Mouse (Mus musculus): ENCODE measurements around the gene Ak5. TPM values are rescaled to one million over a fixed set of nuclear protein-coding genes. Genes with fewer than 3 reads are reported as not detected.

Gene Ak5
- polyA plus RNA-seq, 1 experiment from 2014 or later, result 24.4 TPM

DNA sequence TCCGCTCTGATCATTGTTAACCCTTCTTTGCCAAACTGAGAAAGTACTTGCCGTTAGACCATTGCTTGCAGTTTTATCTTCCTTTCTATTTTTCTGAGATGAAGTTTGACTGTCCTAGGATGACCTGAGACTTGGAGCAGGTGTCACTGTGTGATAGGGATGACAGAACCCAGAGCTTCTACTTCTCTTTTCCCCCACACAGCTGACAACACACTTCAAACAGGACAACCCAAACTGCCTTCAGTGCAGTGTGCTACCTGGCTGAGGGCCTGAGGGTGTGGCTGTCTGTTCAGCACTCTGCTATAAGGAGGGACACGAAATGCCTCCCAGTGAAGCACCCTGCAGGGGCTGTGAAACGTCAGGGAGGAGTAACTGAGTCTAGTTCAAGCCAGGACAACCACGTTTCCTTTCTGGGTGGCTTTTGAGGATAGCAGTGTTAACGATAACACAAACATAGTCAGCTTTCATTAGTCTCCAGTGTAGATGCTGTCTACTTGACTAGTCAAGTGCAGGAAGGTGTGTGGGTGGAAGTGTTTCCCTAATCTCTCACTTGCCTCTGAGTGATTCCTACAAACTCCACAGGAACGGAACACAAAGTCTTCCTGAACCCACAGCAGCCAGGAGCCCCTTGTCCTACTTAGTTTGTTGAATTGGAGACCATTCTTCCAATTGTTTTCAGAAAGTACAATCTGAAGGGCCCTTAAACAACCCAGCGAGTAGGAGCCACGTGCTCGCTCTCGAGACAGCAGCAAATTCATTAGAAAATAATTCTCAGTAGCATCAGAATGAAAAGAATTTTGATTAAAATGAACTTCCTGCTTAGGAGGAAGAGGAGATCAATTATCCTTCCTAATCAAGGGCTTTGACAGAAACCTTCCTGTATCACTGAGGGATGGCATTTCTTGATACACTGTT is 138.8 kb downstream of the Ak5 start:
- Histone ChIP-seq H3K9me3 (replicated peaks) (no peaks in the 10 kb centered on the region), H3K4me3 (replicated peaks) (no peak overlapping the region), H3K36me3 (no peaks in the 10 kb centered on the region), H3K4me1 (no peaks in the 10 kb centered on the region), H3K27me3 (replicated peaks) (no peaks in the 10 kb centered on the region; the same call in 1 of the 2 replicates), H3K9ac (replicated peaks) (no peak overlapping the region), H3K27ac (replicated peaks) (no peak overlapping the region), H3K4me2 (no peak overlapping the region)
- 73% methylated on average over 11 of the region's 11 CpGs for WGBS
- ATAC-seq (ENCODE audit: low FRiP score), result no peak

DNA sequence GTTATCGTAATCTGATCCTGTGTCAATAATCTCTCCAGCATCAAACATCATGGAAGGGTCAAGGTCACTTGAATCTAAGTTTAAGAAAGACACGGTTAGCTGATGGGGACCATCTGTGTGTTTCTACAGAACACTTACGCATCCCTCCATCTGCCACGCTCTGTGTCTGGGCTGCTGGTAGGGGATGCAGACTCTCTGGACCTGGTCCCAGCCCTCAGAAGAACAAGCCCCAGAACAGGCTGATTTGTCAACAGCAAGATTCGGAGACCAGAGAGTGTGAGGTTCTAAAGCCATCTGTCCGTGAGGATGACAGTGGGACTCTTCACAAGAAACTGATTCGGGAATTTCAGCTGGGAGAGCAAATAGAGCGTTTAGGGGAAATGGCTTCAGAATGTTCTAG is 141.4 kb downstream of the Ak5 start:
- no peak overlapping the region for H3K4me2 ChIP-seq
- H3K27me3 ChIP-seq (replicated peaks), result no peaks in the 10 kb centered on the region; the same call in 1 of the 2 replicates
- no peaks in the 10 kb centered on the region for H3K4me1 ChIP-seq
- no peak overlapping the region for H3K9ac ChIP-seq (replicated peaks)
- no peaks in the 10 kb centered on the region for H3K9me3 ChIP-seq (replicated peaks)
- no peak overlapping the region for H3K4me3 ChIP-seq (replicated peaks)
- H3K27ac ChIP-seq (replicated peaks), result no peak overlapping the region
- ATAC-seq (ENCODE audit: low FRiP score), result no peak
- H3K36me3 ChIP-seq, result no peaks in the 10 kb centered on the region
- WGBS, result 93% methylated on average over 8 of the region's 8 CpGs

DNA sequence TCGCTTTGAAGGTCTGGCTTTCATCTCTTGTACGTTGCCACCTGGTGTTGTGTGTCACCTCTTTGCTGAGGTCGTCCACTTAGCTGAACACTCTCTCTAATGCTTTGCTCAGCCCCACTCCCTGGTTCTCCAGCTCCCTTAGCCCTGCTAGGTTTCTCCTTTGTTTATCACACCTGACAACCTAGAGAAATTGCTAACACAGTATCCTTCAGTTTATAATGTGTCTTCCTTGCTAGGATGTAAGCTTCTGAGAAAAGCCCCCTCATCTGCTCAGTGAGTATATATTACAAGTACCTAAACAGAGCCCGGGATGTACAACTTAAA is 144.9 kb downstream of the Ak5 start:
- Histone ChIP-seq H3K27me3 (replicated peaks) (no peaks in the 10 kb centered on the region), H3K4me3 (replicated peaks) (no peak overlapping the region), H3K27ac (replicated peaks) (no peak overlapping the region), H3K36me3 (no peaks in the 10 kb centered on the region), H3K4me1 (no peaks in the 10 kb centered on the region), H3K9me3 (replicated peaks) (no peaks in the 10 kb centered on the region), H3K4me2 (no peak overlapping the region), H3K9ac (replicated peaks) (no peak overlapping the region)
- 81% methylated on average over 4 of the region's 4 CpGs for WGBS
- no peak for ATAC-seq (ENCODE audit: low FRiP score)

DNA sequence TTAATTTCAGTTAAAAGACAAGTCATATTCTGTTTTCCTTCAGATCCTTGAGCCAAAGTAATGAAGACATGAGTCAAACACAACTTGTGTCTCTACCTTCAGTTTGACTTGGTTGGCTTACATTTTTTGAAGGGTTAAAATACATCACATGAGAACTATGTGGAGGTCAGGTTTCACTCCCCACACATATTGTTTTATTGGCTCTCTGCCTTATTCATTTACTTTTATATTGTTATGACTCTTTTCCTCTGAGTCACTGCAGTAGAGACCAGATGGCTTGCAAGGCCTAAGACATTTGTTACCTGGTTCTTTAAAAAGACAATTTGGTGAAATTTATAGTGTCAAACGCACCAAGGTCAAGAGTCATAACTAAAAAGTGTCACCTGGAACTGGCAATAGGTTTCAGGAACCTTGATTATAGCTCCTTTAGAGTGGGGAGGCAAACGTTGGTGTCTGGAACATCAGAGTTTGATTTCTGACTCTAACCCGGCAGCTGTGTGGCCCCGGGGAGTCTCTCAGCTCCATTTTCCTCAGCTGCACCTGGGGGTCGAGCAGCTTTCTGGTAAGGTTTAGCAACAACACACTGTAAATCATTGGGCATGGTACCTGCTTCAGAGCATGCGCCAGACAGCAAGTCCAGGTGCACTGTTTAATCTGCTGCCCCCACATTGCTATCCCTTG is 145.4 kb downstream of the Ak5 start:
- no peak for ATAC-seq (ENCODE audit: low FRiP score)

DNA sequence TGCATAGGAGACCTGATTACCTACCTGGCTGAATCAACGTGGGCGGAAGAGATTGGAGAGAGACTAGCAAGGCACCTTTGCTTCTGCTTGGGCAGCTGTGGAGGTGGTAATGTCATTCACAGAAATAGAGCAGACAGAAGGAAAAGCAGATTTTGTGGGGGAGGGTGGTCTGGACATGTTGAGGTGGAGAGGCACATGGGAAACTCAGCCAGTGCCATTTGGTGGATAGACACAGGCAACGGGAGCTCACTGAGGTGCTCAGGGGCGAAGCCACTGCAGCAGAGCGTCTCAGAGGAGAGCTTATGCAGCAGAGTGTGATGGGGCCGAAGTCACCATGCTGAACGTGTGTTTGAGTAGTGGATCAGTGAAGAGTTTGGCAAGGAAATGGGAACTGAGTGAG is 147.1 kb downstream of the Ak5 start:
- Histone ChIP-seq H3K9ac (replicated peaks) (no peak overlapping the region), H3K4me2 (no peak overlapping the region), H3K4me3 (replicated peaks) (no peak overlapping the region), H3K4me1 (peaks cover 6% of the 10 kb centered on the region; the same call in 1 of the 2 replicates), H3K9me3 (replicated peaks) (no peaks in the 10 kb centered on the region), H3K27me3 (replicated peaks) (no peaks in the 10 kb centered on the region), H3K36me3 (no peaks in the 10 kb centered on the region), H3K27ac (replicated peaks) (no peak overlapping the region)
- 89% methylated on average over 7 of the region's 7 CpGs for WGBS
- no peak for ATAC-seq (ENCODE audit: low FRiP score)

More for the DNA sequence above, 145.4 kb downstream of the Ak5 start:
- Histone ChIP-seq H3K36me3 (no peaks in the 10 kb centered on the region), H3K9ac (replicated peaks) (no peak overlapping the region), H3K4me3 (replicated peaks) (no peak overlapping the region), H3K9me3 (replicated peaks) (no peaks in the 10 kb centered on the region), H3K4me2 (no peak overlapping the region), H3K4me1 (no peaks in the 10 kb centered on the region), H3K27ac (replicated peaks) (no peak overlapping the region), H3K27me3 (replicated peaks) (no peaks in the 10 kb centered on the region)
- 74% methylated on average over 6 of the region's 6 CpGs for WGBS

DNA sequence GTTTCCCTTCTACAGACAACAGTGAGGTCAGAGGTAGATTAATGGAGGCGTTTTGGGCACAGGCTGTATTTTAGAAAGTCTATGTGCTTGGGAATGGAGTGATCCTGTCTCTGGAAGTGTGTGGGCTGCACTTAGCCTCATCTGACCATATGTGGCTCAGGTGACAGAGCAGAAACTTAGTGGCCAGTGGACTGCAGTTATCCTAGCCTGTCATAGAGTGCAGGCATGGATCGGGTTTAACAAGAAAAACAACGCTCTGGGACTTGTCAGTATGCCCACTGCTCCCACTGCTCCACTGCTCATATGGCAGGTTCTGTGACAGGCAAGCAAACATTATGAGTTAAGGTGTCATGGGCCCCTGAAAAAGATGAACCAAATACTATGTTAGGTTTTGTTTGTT is 148.1 kb downstream of the Ak5 start:
- H3K27me3 ChIP-seq (replicated peaks), result no peaks in the 10 kb centered on the region
- no peaks in the 10 kb centered on the region for H3K36me3 ChIP-seq
- 88% methylated on average over 3 of the region's 3 CpGs for WGBS
- no peaks in the 10 kb centered on the region for H3K9me3 ChIP-seq (replicated peaks)
- H3K4me3 ChIP-seq (replicated peaks), result no peak overlapping the region
- H3K4me2 ChIP-seq, result no peak overlapping the region
- H3K27ac ChIP-seq (replicated peaks), result no peak overlapping the region
- H3K4me1 ChIP-seq, result peaks cover 11% of the 10 kb centered on the region
- ATAC-seq (ENCODE audit: low FRiP score), result no peak
- H3K9ac ChIP-seq (replicated peaks), result no peak overlapping the region

DNA sequence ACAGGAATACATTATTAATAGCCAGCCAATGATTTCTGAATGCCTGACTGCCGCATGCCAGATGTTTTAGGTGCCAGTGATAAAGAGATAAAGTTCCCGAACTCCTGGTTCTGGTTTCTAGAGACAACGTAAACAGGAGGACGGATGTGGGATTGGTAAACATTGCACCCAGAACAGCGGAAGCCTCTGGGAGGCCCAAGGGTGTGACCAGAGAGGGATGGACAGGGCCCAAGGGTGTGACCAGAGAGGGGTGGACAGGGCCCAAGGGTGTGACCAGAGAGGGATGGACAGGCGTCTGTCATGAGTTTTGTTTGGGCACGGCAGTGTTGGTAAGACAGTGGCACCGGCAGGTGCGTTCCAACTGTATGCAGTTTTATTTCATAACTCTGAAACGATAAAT is 148.6 kb downstream of the Ak5 start:
- no peaks in the 10 kb centered on the region for H3K9me3 ChIP-seq (replicated peaks)
- no peak overlapping the region for H3K27ac ChIP-seq (replicated peaks)
- ATAC-seq (ENCODE audit: low FRiP score), result no peak
- no peak overlapping the region for H3K9ac ChIP-seq (replicated peaks)
- peaks cover 13% of the 10 kb centered on the region for H3K4me1 ChIP-seq
- H3K27me3 ChIP-seq (replicated peaks), result no peaks in the 10 kb centered on the region
- 89% methylated on average over 10 of the region's 10 CpGs for WGBS
- H3K4me2 ChIP-seq, result no peak overlapping the region
- H3K36me3 ChIP-seq, result no peaks in the 10 kb centered on the region
- H3K4me3 ChIP-seq (replicated peaks), result no peak overlapping the region

DNA sequence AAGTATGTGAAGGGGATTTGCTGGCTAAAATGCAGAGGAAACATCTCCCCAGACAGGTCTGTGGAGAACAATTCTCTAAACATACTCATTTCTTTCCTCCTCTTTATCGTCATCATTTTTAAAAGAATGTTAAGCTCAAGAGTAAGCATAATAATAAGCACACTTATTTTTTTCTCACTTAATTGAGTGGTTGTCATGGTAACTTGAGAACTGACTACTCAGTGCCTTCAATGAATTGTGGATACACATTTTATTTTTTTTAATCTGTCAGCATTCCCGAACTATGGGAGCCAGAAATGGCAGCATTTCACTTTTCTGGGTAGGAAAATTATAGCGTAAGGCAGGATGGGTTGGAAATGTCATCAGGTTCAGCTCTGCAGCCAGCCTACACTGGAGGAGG is 151.6 kb downstream of the Ak5 start:
- peaks cover 13% of the 10 kb centered on the region for H3K4me1 ChIP-seq
- H3K9ac ChIP-seq (replicated peaks), result no peak overlapping the region
- peak overlapping the region; percentile 41 for H3K27ac ChIP-seq (replicated peaks)
- 66% methylated on average over 3 of the region's 3 CpGs for WGBS
- H3K36me3 ChIP-seq, result no peaks in the 10 kb centered on the region
- H3K27me3 ChIP-seq (replicated peaks), result no peaks in the 10 kb centered on the region
- H3K9me3 ChIP-seq (replicated peaks), result no peaks in the 10 kb centered on the region
- ATAC-seq (ENCODE audit: low FRiP score), result no peak
- no peak overlapping the region for H3K4me3 ChIP-seq (replicated peaks)
- no peak overlapping the region for H3K4me2 ChIP-seq

DNA sequence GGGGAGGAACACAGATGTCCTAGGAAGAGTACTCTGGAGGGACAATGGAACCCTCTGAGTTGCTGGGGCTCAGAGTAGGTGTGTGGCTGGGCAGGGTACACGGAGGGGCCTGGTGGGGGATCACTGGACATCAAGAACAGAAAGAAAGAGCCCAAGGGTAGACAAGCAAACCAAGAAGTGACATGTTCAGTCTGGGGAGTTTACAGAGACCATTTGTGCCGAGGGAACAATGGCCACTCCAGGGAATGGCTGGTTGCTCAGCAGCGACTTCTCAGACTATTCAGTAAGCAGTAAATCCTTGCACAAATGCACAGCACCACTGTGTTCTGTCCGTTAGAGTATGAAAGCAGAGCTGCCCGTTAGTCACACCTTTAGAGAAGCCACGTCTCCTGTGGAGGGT is 152.2 kb downstream of the Ak5 start:
- no peak overlapping the region for H3K4me3 ChIP-seq (replicated peaks)
- no peak overlapping the region for H3K4me2 ChIP-seq
- H3K4me1 ChIP-seq, result peaks cover 13% of the 10 kb centered on the region
- H3K27me3 ChIP-seq (replicated peaks), result no peaks in the 10 kb centered on the region
- ATAC-seq (ENCODE audit: low FRiP score), result peak; percentile 58; the same call in 1 of the 2 replicates
- H3K9me3 ChIP-seq (replicated peaks), result no peaks in the 10 kb centered on the region
- no peaks in the 10 kb centered on the region for H3K36me3 ChIP-seq
- 11% methylated on average over 6 of the region's 6 CpGs for WGBS
- H3K27ac ChIP-seq (replicated peaks), result peak overlapping the region; percentile 41
- H3K9ac ChIP-seq (replicated peaks), result no peak overlapping the region

DNA sequence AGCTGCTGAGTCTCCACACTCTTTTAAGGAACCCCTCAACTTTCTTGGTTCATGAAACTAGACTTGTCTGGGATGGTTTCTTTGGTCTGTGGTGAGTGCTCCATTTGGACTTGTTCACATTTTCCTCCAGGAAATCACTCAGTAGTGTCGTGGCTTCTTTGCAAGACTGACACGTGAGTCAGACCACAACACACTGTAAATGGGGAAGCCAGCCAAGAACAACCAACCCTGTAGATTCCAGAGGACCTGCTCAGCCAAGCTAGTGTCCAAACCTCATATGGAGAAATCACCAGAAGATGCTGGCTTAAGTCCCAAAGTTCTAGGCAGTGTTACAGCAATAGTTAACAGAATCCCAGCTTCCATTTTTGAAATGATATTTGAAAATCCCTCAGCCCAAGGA is 155.6 kb downstream of the Ak5 start:
- Histone ChIP-seq H3K27me3 (replicated peaks) (no peaks in the 10 kb centered on the region), H3K4me1 (peaks cover 19% of the 10 kb centered on the region), H3K4me3 (replicated peaks) (no peak overlapping the region), H3K9me3 (replicated peaks) (no peaks in the 10 kb centered on the region), H3K9ac (replicated peaks) (no peak overlapping the region), H3K36me3 (no peaks in the 10 kb centered on the region), H3K4me2 (no peak overlapping the region), H3K27ac (replicated peaks) (no peak overlapping the region)
- ATAC-seq (ENCODE audit: low FRiP score), result no peak
- WGBS, result 78% methylated on average over 2 of the region's 2 CpGs

DNA sequence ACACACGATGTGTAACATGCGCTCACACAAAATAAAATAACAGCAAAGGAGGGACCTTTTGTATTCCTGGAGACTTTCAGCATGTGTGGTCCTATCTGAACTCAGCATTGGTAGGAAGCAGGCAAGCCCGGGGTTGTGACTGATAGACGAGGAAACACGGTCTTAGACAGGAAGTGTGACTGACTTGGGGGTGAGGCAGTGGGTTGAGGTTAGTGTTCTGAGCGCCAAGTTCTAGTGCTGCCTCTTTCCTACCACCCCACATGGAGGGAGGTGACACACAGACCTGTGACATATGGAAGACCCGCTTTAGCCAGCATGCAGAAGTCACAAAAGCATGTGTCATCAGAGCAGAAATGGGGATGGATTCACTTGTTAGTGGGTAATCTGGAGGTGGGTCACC is 158.9 kb downstream of the Ak5 start:
- H3K9me3 ChIP-seq (replicated peaks), result no peaks in the 10 kb centered on the region
- 87% methylated on average over 7 of the region's 7 CpGs for WGBS

DNA sequence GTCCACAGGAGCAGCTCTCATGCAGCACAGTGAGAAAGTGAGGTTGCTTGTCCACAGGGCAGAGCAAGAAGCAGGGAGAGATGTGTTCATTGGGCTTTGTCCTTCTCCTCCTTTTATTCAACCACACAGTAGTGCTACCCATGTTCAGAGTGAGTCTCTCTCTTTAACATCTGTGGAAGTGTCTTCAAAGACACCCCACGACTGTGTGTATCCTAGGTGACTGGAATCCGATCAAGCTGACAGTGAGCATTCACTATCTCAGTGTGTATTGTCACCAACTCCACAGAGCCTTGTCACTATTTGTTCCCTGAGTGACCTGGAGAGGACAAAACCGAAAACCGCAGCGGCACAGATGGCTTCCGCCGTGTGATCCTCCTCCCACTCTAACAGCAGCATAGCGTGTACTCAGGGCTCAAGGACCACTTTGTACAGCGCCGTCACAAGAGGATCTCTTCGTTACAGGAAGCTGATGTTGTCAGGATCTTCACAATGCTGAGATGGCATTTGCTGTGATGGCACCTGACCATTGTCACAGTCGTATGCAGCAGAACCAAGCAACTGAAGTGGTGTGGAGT is 159.7 kb downstream of the Ak5 start:
- Histone ChIP-seq H3K27ac (replicated peaks) (no peak overlapping the region), H3K27me3 (replicated peaks) (no peaks in the 10 kb centered on the region), H3K4me2 (no peak overlapping the region), H3K9ac (replicated peaks) (no peak overlapping the region), H3K4me1 (peaks cover 6% of the 10 kb centered on the region), H3K36me3 (no peaks in the 10 kb centered on the region), H3K9me3 (replicated peaks) (no peaks in the 10 kb centered on the region), H3K4me3 (replicated peaks) (no peak overlapping the region)
- 61% methylated on average over 12 of the region's 12 CpGs for WGBS
- peak; percentile 35; the same call in 1 of the 2 replicates for ATAC-seq (ENCODE audit: low FRiP score)

More for the DNA sequence above, 158.9 kb downstream of the Ak5 start:
- Histone ChIP-seq H3K27ac (replicated peaks) (no peak overlapping the region), H3K4me3 (replicated peaks) (no peak overlapping the region), H3K4me1 (peaks cover 6% of the 10 kb centered on the region), H3K27me3 (replicated peaks) (no peaks in the 10 kb centered on the region), H3K9ac (replicated peaks) (no peak overlapping the region), H3K4me2 (no peak overlapping the region), H3K36me3 (no peaks in the 10 kb centered on the region)
- no peak for ATAC-seq (ENCODE audit: low FRiP score)

All from neural tube, embryonic 15.5 days (tissue).